Mouse (Mus musculus): ENCODE data around the gene Dlx1. TPM values are rescaled to one million over a fixed set of nuclear protein-coding genes. Genes with fewer than 3 reads are reported as not detected.

Dlx1 gene
- polyA plus RNA-seq, 1 experiment = 0.28 TPM

DNA sequence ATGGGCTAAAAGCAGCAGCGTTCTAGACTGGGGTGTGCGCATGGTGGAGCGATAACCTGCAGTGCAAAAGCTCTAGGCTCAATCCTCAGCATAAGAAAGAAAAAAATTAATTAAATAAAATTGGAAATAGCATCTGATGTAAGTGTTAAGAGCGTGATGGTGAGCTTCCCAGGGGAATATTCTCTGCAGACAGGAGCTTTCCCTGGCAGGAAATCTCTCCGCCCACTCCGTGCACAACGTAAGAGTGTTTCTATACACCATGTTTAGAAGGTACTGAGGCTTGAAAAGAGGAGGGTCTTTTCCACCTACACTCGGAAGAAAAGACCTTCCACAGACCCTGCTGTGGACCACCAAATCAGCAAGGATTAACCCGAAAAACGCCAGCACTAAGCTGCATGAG is 33.4 kb upstream of the Dlx1 start:
- no peaks in the 10 kb centered on the region; the same call in 1 of the 2 replicates for H3K4me1 ChIP-seq (ENCODE audit: control insufficient read depth, insufficient read depth, insufficient read length)
- no peak for TF ChIP-seq CTCF (IDR thresholded peaks at IDR 0.05; ENCODE audit: extremely low read depth, insufficient read depth, insufficient read length, insufficient replicate concordance)
- TF ChIP-seq POLR2A (IDR thresholded peaks at IDR 0.05; ENCODE audit: low read depth, low read length) = no peak
- no peak for DNase-seq (ENCODE audit: low read depth in 1 of 2, low spot score in 2 of 2)
- no peak overlapping the region for H3K4me3 ChIP-seq (ENCODE audit: extremely low read depth, insufficient read depth, insufficient read length)
- H3K36me3 ChIP-seq (ENCODE audit: control insufficient read depth, insufficient read depth, low read length) = no peaks in the 10 kb centered on the region
- WGBS = 88% methylated on average over 10 of the region's 10 CpGs
- H3K27ac ChIP-seq (ENCODE audit: insufficient read depth, low read length) = no peak overlapping the region
- no peaks in the 10 kb centered on the region for H3K27me3 ChIP-seq (ENCODE audit: control insufficient read depth, insufficient read depth, low read length)

- Histone ChIP-seq H3K36me3 (ENCODE audit: control insufficient read depth, insufficient read depth, low read length) (no peaks in the 10 kb centered on the region), H3K27ac (ENCODE audit: insufficient read depth, low read length) (no peak overlapping the region), H3K27me3 (ENCODE audit: control insufficient read depth, insufficient read depth, low read length) (no peaks in the 10 kb centered on the region), H3K4me1 (ENCODE audit: control insufficient read depth, insufficient read depth, insufficient read length) (no peaks in the 10 kb centered on the region; the same call in 1 of the 2 replicates), H3K4me3 (ENCODE audit: extremely low read depth, insufficient read depth, insufficient read length) (no peak overlapping the region)
- no peak for TF ChIP-seq POLR2A (IDR thresholded peaks at IDR 0.05; ENCODE audit: low read depth, low read length)
- TF ChIP-seq CTCF (IDR thresholded peaks at IDR 0.05; ENCODE audit: extremely low read depth, insufficient read depth, insufficient read length, insufficient replicate concordance) = no peak
- no peak for DNase-seq (ENCODE audit: low read depth in 1 of 2, low spot score in 2 of 2)
- WGBS = 96% methylated on average over 4 of the region's 4 CpGs
Measured at GRCm38 (mm10) chr2:71494971-71495370, 32.9 kb upstream of the Dlx1 start.

GRCm38 (mm10) chr2:71497175-71497574 is 30.7 kb upstream of the Dlx1 start:
- no peak for TF ChIP-seq POLR2A (IDR thresholded peaks at IDR 0.05; ENCODE audit: low read depth, low read length)
- TF ChIP-seq CTCF (IDR thresholded peaks at IDR 0.05; ENCODE audit: extremely low read depth, insufficient read depth, insufficient read length, insufficient replicate concordance) = no peak
- H3K27ac ChIP-seq (ENCODE audit: insufficient read depth, low read length) = no peak overlapping the region
- no peaks in the 10 kb centered on the region for H3K36me3 ChIP-seq (ENCODE audit: control insufficient read depth, insufficient read depth, low read length)
- H3K4me3 ChIP-seq (ENCODE audit: extremely low read depth, insufficient read depth, insufficient read length) = no peak overlapping the region
- WGBS = 87% methylated on average over 5 of the region's 5 CpGs
- H3K27me3 ChIP-seq (ENCODE audit: control insufficient read depth, insufficient read depth, low read length) = no peaks in the 10 kb centered on the region
- no peak for DNase-seq (ENCODE audit: low read depth in 1 of 2, low spot score in 2 of 2)
- H3K4me1 ChIP-seq (ENCODE audit: control insufficient read depth, insufficient read depth, insufficient read length) = no peaks in the 10 kb centered on the region; the same call in 1 of the 2 replicates

DNA sequence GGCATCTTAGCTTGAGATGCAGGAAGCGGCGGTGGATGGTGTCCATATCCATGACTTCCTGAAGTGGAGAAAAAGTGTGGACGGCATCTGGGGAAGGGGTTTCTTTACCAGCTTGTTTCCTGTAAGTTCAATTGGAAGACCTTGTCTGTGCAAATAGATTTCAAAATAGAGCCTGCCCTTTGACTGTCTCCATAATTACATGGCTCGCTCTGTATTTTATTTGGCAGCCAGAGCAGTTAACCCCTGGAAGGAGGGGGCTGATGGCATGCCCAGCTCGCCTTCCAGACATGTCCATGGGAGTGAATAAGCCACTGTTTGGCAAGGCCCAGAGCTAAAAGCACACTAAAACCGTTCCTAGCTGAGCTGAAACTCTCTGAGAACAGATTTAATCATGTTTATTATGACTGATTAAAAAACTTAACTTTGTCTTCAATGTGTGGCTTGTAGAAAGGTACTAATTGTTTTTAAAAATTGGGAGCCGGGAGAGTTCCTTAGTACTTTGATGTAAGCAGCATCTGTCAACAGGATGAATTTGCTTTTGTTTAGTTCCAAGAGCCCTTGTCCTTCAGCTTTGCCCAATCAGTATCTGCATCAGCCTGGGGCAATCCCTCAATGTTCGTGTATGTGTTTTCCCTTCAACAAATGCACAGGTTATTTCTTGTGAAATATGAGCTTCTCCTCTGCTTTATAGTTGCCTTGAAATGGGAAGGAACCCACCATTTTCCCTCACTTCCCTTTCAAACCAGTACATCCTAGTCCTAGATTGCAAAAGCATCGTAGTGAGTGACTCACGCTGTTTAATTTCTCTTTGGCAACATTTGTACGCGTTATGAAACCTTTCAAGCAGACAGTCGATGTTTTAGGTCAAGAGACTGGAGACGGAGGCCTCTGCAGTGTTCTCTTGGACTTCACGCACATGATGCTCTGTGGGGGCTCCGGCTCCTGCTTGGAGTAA is 28.4 kb upstream of the Dlx1 start:
- no peaks in the 10 kb centered on the region for H3K36me3 ChIP-seq (ENCODE audit: control insufficient read depth, insufficient read depth, low read length)
- WGBS = 81% methylated on average over 16 of the region's 16 CpGs
- H3K4me3 ChIP-seq (ENCODE audit: extremely low read depth, insufficient read depth, insufficient read length) = no peak overlapping the region
- no peak for DNase-seq (ENCODE audit: low read depth in 1 of 2, low spot score in 2 of 2)
- no peaks in the 10 kb centered on the region for H3K4me1 ChIP-seq (ENCODE audit: control insufficient read depth, insufficient read depth, insufficient read length)
- H3K27ac ChIP-seq (ENCODE audit: insufficient read depth, low read length) = no peak overlapping the region
- no peaks in the 10 kb centered on the region for H3K27me3 ChIP-seq (ENCODE audit: control insufficient read depth, insufficient read depth, low read length)
- TF ChIP-seq POLR2A (IDR thresholded peaks at IDR 0.05; ENCODE audit: low read depth, low read length) = no peak
- no peak for TF ChIP-seq CTCF (IDR thresholded peaks at IDR 0.05; ENCODE audit: extremely low read depth, insufficient read depth, insufficient read length, insufficient replicate concordance)

DNA sequence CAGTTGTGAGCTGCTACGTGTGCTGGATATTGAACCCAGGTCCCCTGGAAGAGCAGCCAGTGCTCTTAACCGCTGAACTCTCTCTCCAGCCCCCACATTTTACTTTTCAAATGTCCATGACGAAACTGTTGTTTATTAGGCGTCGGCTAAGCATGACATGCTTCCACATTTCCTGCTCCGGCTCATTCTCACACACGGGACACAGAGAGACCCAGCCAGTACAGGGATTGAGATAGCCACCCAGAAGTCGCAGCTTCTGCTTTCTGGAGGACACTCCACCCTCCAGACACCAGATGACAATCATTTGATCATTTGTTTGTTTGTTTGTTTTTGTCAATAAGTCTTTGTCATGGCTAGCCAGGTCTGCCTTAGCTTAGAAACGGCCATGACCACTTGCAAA is 23.1 kb upstream of the Dlx1 start:
- TF ChIP-seq POLR2A (IDR thresholded peaks at IDR 0.05; ENCODE audit: low read depth, low read length) = no peak
- TF ChIP-seq CTCF (IDR thresholded peaks at IDR 0.05; ENCODE audit: extremely low read depth, insufficient read depth, insufficient read length, insufficient replicate concordance) = no peak
- Histone ChIP-seq H3K27ac (ENCODE audit: insufficient read depth, low read length) (no peak overlapping the region), H3K4me1 (ENCODE audit: control insufficient read depth, insufficient read depth, insufficient read length) (no peaks in the 10 kb centered on the region), H3K27me3 (ENCODE audit: control insufficient read depth, insufficient read depth, low read length) (no peaks in the 10 kb centered on the region), H3K36me3 (ENCODE audit: control insufficient read depth, insufficient read depth, low read length) (no peaks in the 10 kb centered on the region), H3K4me3 (ENCODE audit: extremely low read depth, insufficient read depth, insufficient read length) (no peak overlapping the region)
- no peak for DNase-seq (ENCODE audit: low read depth in 1 of 2, low spot score in 2 of 2)
- 90% methylated on average over 9 of the region's 9 CpGs for WGBS

DNA sequence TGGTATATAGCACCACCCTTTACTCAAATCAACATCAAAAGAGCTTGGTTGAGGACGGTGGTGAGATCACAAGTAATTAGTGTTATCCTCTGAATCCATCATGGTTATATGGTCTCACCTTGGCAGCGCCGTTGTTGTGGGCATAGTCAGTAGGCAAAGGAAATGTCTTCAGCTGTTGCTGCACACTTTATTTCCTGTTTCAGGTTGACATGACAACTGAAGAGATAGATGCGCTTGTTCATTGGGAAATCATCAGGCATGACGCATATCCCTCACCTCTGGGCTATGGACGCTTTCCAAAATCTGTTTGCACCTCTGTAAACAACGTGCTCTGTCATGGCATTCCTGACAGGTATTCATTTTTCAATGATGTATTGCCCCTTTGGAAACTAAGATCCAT is 16.7 kb upstream of the Dlx1 start:
- no peak for DNase-seq (ENCODE audit: low read depth in 1 of 2, low spot score in 2 of 2)
- WGBS = 86% methylated on average over 7 of the region's 7 CpGs
- no peak overlapping the region for H3K4me3 ChIP-seq (ENCODE audit: extremely low read depth, insufficient read depth, insufficient read length)
- no peaks in the 10 kb centered on the region for H3K27me3 ChIP-seq (ENCODE audit: control insufficient read depth, insufficient read depth, low read length)
- no peak overlapping the region for H3K27ac ChIP-seq (ENCODE audit: insufficient read depth, low read length)
- H3K4me1 ChIP-seq (ENCODE audit: control insufficient read depth, insufficient read depth, insufficient read length) = no peaks in the 10 kb centered on the region
- TF ChIP-seq CTCF (IDR thresholded peaks at IDR 0.05; ENCODE audit: extremely low read depth, insufficient read depth, insufficient read length, insufficient replicate concordance) (no peak), POLR2A (IDR thresholded peaks at IDR 0.05; ENCODE audit: low read depth, low read length) (no peak)
- no peaks in the 10 kb centered on the region for H3K36me3 ChIP-seq (ENCODE audit: control insufficient read depth, insufficient read depth, low read length)

DNA sequence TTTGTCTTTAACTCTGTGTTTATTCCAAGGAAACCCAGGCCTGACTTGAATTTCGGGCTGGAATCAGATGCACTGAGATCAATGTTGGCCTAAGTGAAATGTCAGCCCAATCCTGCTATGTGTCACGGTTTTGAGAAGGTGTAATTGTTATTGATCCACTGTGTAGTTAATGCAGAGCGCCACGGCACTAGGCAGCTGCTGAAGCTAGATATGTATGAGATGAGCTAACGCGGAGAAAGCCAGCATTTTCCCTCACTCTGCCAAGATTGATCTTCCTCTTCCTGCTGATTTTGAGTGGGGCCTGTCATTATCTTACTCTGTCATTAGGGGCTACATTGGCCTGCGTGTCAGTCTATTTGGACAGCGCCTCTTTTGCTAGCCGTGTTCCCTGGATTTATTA is 15.6 kb upstream of the Dlx1 start:
- TF ChIP-seq CTCF (IDR thresholded peaks at IDR 0.05; ENCODE audit: extremely low read depth, insufficient read depth, insufficient read length, insufficient replicate concordance) = no peak
- TF ChIP-seq POLR2A (IDR thresholded peaks at IDR 0.05; ENCODE audit: low read depth, low read length) = no peak
- H3K27ac ChIP-seq (ENCODE audit: insufficient read depth, low read length) = no peak overlapping the region
- no peaks in the 10 kb centered on the region for H3K36me3 ChIP-seq (ENCODE audit: control insufficient read depth, insufficient read depth, low read length)
- H3K4me3 ChIP-seq (ENCODE audit: extremely low read depth, insufficient read depth, insufficient read length) = no peak overlapping the region
- no peak for DNase-seq (ENCODE audit: low read depth in 1 of 2, low spot score in 2 of 2)
- H3K27me3 ChIP-seq (ENCODE audit: control insufficient read depth, insufficient read depth, low read length) = no peaks in the 10 kb centered on the region
- no peaks in the 10 kb centered on the region for H3K4me1 ChIP-seq (ENCODE audit: control insufficient read depth, insufficient read depth, insufficient read length)
- 96% methylated on average over 9 of the region's 9 CpGs for WGBS

All from spleen, adult 2 months (tissue).